Mouse (Mus musculus) neural tube, embryonic 13.5 days (tissue): ENCODE data around the gene Sik2. TPM values are rescaled to one million over a fixed set of nuclear protein-coding genes. Genes with fewer than 3 reads are reported as not detected.

ENCODE experiments used
- ATAC-seq: fragments of 200-750 bp; cut with Nextera tagmentation; 2 replicates; pipeline ENCODE4 v1.8.0; 2017; ENCODE audit warnings: low read depth, mild to moderate bottlenecking, moderate TSS enrichment, moderate library complexity
- H3K27ac ChIP-seq: fragments of 300-500 bp; sonication (generic); replicated peaks from 2 replicates; pipeline ENCODE4 v1.5.1; 2015; ENCODE audit warnings: moderate library complexity, mild to moderate bottlenecking, inconsistent platforms
- H3K27me3 ChIP-seq: fragments of 300-500 bp; sonication (generic); 2 replicates; pipeline ENCODE4 v1.6.1; 2015; ENCODE audit warnings: mild to moderate bottlenecking, inconsistent platforms
- H3K36me3 ChIP-seq: fragments of 300-500 bp; sonication (generic); 2 replicates; pipeline ENCODE4 v1.6.1; 2015; ENCODE audit warnings: mild to moderate bottlenecking, inconsistent platforms
- H3K4me1 ChIP-seq: fragments of 300-500 bp; sonication (generic); replicated peaks from 2 replicates; pipeline ENCODE4 v1.6.1; 2015; ENCODE audit warnings: inconsistent platforms
- H3K4me2 ChIP-seq: fragments of 300-500 bp; sonication (generic); 2 replicates; pipeline ENCODE4 v1.6.1; 2015; ENCODE audit warnings: inconsistent platforms, mild to moderate bottlenecking, moderate library complexity
- H3K4me3 ChIP-seq: fragments of 300-500 bp; sonication (generic); 2 replicates; pipeline ENCODE4 v1.5.1; 2015; ENCODE audit warnings: mild to moderate bottlenecking, inconsistent platforms
- H3K9ac ChIP-seq: fragments of 300-500 bp; sonication (generic); 2 replicates; pipeline ENCODE4 v1.6.1; 2015; ENCODE audit warnings: moderate library complexity, mild to moderate bottlenecking, inconsistent platforms
- H3K9me3 ChIP-seq: fragments of 300-500 bp; sonication (generic); 2 replicates; pipeline ENCODE4 v1.6.1; 2016; ENCODE audit warnings: inconsistent platforms
- WGBS: fragments of 180-500 bp; shearing (Covaris S2); methylation state at CpG from one replicate; pipeline ENCODE4 v1.1.7; 2015; 5-methylcytosine and 5-hydroxymethylcytosine counted together
- polyA plus RNA-seq: library from polyadenylated mRNA; unstranded; fragments of >200 nt; fragmentation: Nextera tagmentation; extraction: Ambion mirVana; gene quantifications from 2 replicates; pipeline ENCODE4 v1.2.1, GENCODE M21; 2015

Gene Sik2
- polyA plus RNA-seq, 1 experiment from 2014 or later: 15.5 TPM

GRCm38 (mm10) chr9:50900026-50900920 is 108.6 kb downstream of the Sik2 start:
- Histone ChIP-seq H3K27ac (0 out of 2 replicates have a peak overlapping the region, but pooled peaks have one; percentile 7), H3K4me2 (no peak overlapping the region), H3K36me3 (peaks cover 36% of the 10 kb centered on the region), H3K27me3 (no peaks in the 10 kb centered on the region; the same call in 1 of the 2 replicates), H3K4me3 (no peak overlapping the region), H3K9ac (no peak overlapping the region), H3K4me1 (peaks cover 13% of the 10 kb centered on the region), H3K9me3 (no peaks in the 10 kb centered on the region)
- peak; percentile 56; the same call in 1 of the 2 replicates for ATAC-seq
- 62% methylated on average over 7 of the region's 7 CpGs for WGBS

- no peaks in the 10 kb centered on the region for H3K9me3 ChIP-seq
- H3K4me3 ChIP-seq: no peak overlapping the region
- H3K4me2 ChIP-seq: no peak overlapping the region
- peaks cover 64% of the 10 kb centered on the region for H3K36me3 ChIP-seq
- H3K9ac ChIP-seq: no peak overlapping the region
- H3K27me3 ChIP-seq: no peaks in the 10 kb centered on the region; the same call in 1 of the 2 replicates
- H3K27ac ChIP-seq: no peak overlapping the region
- WGBS: 85% methylated on average over 4 of the region's 4 CpGs
- ATAC-seq: no peak
- peaks cover 7% of the 10 kb centered on the region for H3K4me1 ChIP-seq
These were observed 115.2 kb downstream of the Sik2 start for GRCm38 (mm10) chr9:50893665-50894064.

- Histone ChIP-seq H3K27ac (no peak overlapping the region), H3K27me3 (no peaks in the 10 kb centered on the region), H3K4me2 (no peak overlapping the region), H3K9ac (no peak overlapping the region), H3K36me3 (peaks cover 44% of the 10 kb centered on the region), H3K9me3 (no peaks in the 10 kb centered on the region), H3K4me1 (peaks cover 19% of the 10 kb centered on the region), H3K4me3 (no peak overlapping the region)
- 81% methylated on average over 3 of the region's 3 CpGs for WGBS
- ATAC-seq: no peak
These were observed 118.3 kb downstream of the Sik2 start for GRCm38 (mm10) chr9:50890494-50891090.

GRCm38 (mm10) chr9:50889964-50890363 is 118.9 kb downstream of the Sik2 start:
- ATAC-seq: no peak
- Histone ChIP-seq H3K9me3 (no peaks in the 10 kb centered on the region), H3K27ac (no peak overlapping the region), H3K4me3 (no peak overlapping the region), H3K36me3 (peaks cover 38% of the 10 kb centered on the region), H3K27me3 (no peaks in the 10 kb centered on the region), H3K4me2 (no peak overlapping the region), H3K4me1 (peaks cover 25% of the 10 kb centered on the region), H3K9ac (no peak overlapping the region)
- 81% methylated on average over 4 of the region's 4 CpGs for WGBS

DNA sequence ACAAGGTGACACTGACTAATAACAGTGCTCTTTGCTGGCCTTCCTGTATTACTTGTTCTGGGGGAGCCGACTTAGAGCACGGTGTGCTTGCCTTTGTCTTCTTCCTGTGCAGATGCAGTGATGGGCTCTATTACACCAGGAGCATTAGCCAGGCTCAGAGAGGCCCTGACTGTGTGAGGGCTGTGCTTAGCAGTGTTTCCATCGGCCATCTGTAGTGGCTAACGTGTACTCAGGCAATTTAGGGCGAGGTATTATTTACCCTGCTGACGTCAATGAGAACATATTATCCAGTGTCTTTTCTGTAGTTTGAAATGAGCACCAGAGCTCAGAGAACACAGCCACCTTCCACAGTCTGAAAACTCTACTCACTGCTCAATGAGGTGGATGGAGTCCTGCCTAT is 119.7 kb downstream of the Sik2 start:
- H3K4me3 ChIP-seq: no peak overlapping the region
- no peaks in the 10 kb centered on the region for H3K27me3 ChIP-seq
- no peak overlapping the region for H3K27ac ChIP-seq
- WGBS: 68% methylated on average over 6 of the region's 6 CpGs
- peaks cover 31% of the 10 kb centered on the region for H3K4me1 ChIP-seq
- no peak for ATAC-seq
- no peak overlapping the region for H3K9ac ChIP-seq
- no peak overlapping the region for H3K4me2 ChIP-seq
- H3K36me3 ChIP-seq: peaks cover 30% of the 10 kb centered on the region
- H3K9me3 ChIP-seq: no peaks in the 10 kb centered on the region

- 53% methylated on average over 4 of the region's 4 CpGs for WGBS
- no peak overlapping the region for H3K9ac ChIP-seq
- H3K27ac ChIP-seq: no peak overlapping the region
- ATAC-seq: no peak
- no peaks in the 10 kb centered on the region for H3K27me3 ChIP-seq
- peaks cover 28% of the 10 kb centered on the region for H3K36me3 ChIP-seq
- no peaks in the 10 kb centered on the region for H3K9me3 ChIP-seq
- H3K4me1 ChIP-seq: peaks cover 31% of the 10 kb centered on the region
- no peak overlapping the region for H3K4me2 ChIP-seq
- no peak overlapping the region for H3K4me3 ChIP-seq
These were observed 121.5 kb downstream of the Sik2 start for GRCm38 (mm10) chr9:50887351-50887750.

GRCm38 (mm10) chr9:50886870-50887269 is 122.0 kb downstream of the Sik2 start:
- H3K4me3 ChIP-seq: no peak overlapping the region
- H3K9me3 ChIP-seq: no peaks in the 10 kb centered on the region
- H3K4me1 ChIP-seq: peaks cover 31% of the 10 kb centered on the region
- H3K27me3 ChIP-seq: no peaks in the 10 kb centered on the region
- no peak overlapping the region for H3K9ac ChIP-seq
- H3K36me3 ChIP-seq: peaks cover 28% of the 10 kb centered on the region
- ATAC-seq: no peak
- no peak overlapping the region for H3K27ac ChIP-seq
- no peak overlapping the region for H3K4me2 ChIP-seq
- 100% methylated on average over 1 of the region's 1 CpGs for WGBS

DNA sequence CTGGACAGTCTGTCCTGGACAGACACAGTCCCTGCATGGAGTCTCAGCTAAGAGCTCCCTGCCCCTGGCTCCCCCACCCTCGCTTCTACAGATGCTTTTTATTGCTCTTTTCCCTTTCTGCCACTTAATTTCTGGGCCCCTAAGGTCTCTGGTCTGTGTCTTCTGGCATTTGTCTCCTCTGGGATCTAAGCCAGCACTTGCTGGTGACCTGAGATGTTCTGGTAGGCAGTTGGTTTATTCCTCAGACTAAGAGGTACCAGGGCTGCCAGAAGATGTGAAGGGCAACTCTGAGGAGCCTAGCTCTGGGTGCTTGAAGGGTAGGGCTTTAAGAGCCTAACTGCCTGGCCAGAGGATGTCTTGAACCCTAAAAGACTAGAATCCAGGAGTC is 123.3 kb downstream of the Sik2 start:
- Histone ChIP-seq H3K36me3 (peaks cover 24% of the 10 kb centered on the region), H3K9me3 (no peaks in the 10 kb centered on the region), H3K4me3 (no peak overlapping the region), H3K9ac (no peak overlapping the region), H3K27ac (no peak overlapping the region), H3K4me1 (peaks cover 31% of the 10 kb centered on the region), H3K27me3 (no peaks in the 10 kb centered on the region), H3K4me2 (no peak overlapping the region)
- no peak for ATAC-seq
- WGBS: 38% methylated on average over 1 of the region's 1 CpGs

DNA sequence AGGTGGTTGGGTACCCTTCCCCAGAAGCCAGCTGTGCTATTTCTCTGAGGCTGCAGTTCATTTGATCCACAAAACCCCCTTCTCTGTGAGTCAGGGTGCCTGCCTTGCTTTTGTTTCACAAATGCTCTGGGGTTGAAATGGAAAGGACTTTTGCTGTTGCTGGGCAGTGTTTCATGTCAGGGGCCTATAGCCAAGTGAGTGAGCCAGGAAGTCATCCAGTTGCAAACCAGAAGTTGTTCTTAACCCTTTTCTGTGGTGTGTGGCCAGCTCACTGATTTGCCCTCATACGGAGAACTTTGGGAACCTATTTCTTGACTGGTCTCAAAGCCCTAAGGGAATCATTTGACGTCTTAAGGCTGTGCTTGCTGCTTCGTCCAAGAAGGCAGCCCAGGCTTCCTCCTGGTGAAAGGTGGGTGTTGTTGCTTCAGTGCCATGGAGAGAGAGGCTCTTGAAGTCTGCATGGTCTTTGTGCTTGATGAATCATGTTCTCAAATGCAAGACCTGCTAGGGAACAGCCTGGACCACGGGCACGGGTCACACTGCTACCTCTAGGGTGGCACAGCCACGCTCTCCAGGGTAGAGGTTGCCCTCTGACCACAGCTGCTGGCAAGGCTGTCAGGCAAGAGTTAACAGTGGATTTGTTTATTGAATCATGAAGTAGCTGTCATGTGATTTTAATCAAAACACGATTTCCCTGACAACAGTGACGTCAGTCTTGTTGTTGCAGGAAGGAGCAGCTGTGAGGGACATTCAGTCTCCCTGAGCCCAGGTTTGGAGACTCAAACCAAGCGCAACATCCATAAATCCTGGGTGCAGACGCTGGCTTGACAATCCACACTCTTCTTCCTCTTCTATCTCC is 123.9 kb downstream of the Sik2 start:
- H3K27me3 ChIP-seq: no peaks in the 10 kb centered on the region
- no peak overlapping the region for H3K4me3 ChIP-seq
- H3K36me3 ChIP-seq: peaks cover 29% of the 10 kb centered on the region
- no peak overlapping the region for H3K9ac ChIP-seq
- WGBS: 69% methylated on average over 10 of the region's 10 CpGs
- no peak overlapping the region for H3K4me2 ChIP-seq
- peaks cover 31% of the 10 kb centered on the region for H3K4me1 ChIP-seq
- ATAC-seq: no peak
- no peaks in the 10 kb centered on the region for H3K9me3 ChIP-seq
- no peak overlapping the region for H3K27ac ChIP-seq

DNA sequence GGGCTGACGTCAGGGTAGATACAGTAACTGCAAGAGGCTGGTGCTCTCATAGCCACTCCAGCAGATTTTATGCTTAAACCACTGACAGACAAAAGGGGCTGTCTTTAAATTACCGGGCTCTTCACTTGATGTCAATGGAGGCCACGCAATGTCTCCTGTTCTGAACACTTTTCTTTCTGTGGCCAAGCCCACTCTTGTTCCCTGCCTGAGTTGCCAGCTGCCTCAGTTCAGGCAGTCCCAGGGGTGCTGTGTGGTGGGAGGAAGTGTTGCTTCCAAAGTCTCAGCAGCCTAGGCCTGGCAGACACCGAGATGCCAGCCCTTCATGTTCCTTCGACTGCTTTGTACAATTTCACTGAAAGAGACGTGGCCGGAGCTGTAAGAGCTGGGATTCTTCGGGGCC is 124.8 kb downstream of the Sik2 start:
- Histone ChIP-seq H3K4me3 (no peak overlapping the region), H3K4me1 (peaks cover 31% of the 10 kb centered on the region), H3K9me3 (no peaks in the 10 kb centered on the region), H3K4me2 (no peak overlapping the region), H3K36me3 (peaks cover 37% of the 10 kb centered on the region), H3K27me3 (no peaks in the 10 kb centered on the region), H3K27ac (no peak overlapping the region), H3K9ac (no peak overlapping the region)
- WGBS: 74% methylated on average over 8 of the region's 8 CpGs
- ATAC-seq: no peak

GRCm38 (mm10) chr9:50882183-50882582 is 126.7 kb downstream of the Sik2 start:
- no peak overlapping the region for H3K4me3 ChIP-seq
- peaks cover 23% of the 10 kb centered on the region for H3K4me1 ChIP-seq
- H3K9me3 ChIP-seq: no peaks in the 10 kb centered on the region
- no peak overlapping the region for H3K4me2 ChIP-seq
- no peak for ATAC-seq
- peaks cover 49% of the 10 kb centered on the region for H3K36me3 ChIP-seq
- no peak overlapping the region for H3K9ac ChIP-seq
- H3K27me3 ChIP-seq: no peaks in the 10 kb centered on the region
- 88% methylated on average over 2 of the region's 2 CpGs for WGBS
- no peak overlapping the region for H3K27ac ChIP-seq

GRCm38 (mm10) chr9:50877431-50877830 is 131.4 kb downstream of the Sik2 start:
- no peak overlapping the region for H3K4me2 ChIP-seq
- H3K36me3 ChIP-seq: peaks cover 82% of the 10 kb centered on the region
- H3K27me3 ChIP-seq: no peaks in the 10 kb centered on the region
- H3K4me1 ChIP-seq: no peaks in the 10 kb centered on the region
- no peak overlapping the region for H3K27ac ChIP-seq
- WGBS: 93% methylated on average over 3 of the region's 3 CpGs
- no peak for ATAC-seq
- H3K4me3 ChIP-seq: no peak overlapping the region
- no peaks in the 10 kb centered on the region for H3K9me3 ChIP-seq
- H3K9ac ChIP-seq: no peak overlapping the region
